Mouse (Mus musculus) hindbrain, postnatal 0 days (tissue): ENCODE measurements at regions not wholly inside any gene's neighbourhood (a gene's known extent, or its start where the extent isn't known, plus 50 kb on each side); places are given as distances from the start of the nearest gene placed in this dataset.

Source experiments
- ATAC-seq: fragments of 200-750 bp; cut with Nextera tagmentation; 2 replicates; pipeline ENCODE4 v1.8.0; 2017; ENCODE audit warnings: mild to moderate bottlenecking, moderate TSS enrichment, moderate library complexity
- DNase-seq: peaks from one replicate; pipeline ENCODE4 v3.0.0-alpha.2; 2015; ENCODE audit warnings: low spot score
- H3K27ac ChIP-seq: fragments of 300-500 bp; sonication (generic); 2 replicates; pipeline ENCODE4 v1.5.1; 2014; ENCODE audit warnings: mild to moderate bottlenecking
- H3K27me3 ChIP-seq: fragments of 300-500 bp; sonication (generic); 2 replicates; pipeline ENCODE4 v1.6.1; 2014; ENCODE audit warnings: low read length, mixed read lengths; ENCODE audit not compliant: insufficient read depth
- H3K36me3 ChIP-seq: fragments of 300-500 bp; sonication (generic); 2 replicates; pipeline ENCODE4 v1.6.1; 2014; ENCODE audit warnings: low read length, mixed read lengths; ENCODE audit not compliant: insufficient read depth
- H3K4me1 ChIP-seq: fragments of 300-500 bp; sonication (generic); 2 replicates; pipeline ENCODE4 v1.6.1; 2014; ENCODE audit warnings: antibody characterized with exemption, low read length, mixed read lengths; ENCODE audit not compliant: insufficient read depth
- H3K4me2 ChIP-seq: fragments of 300-500 bp; sonication (generic); 2 replicates; pipeline ENCODE4 v1.6.1; 2014; ENCODE audit warnings: low read depth, mild to moderate bottlenecking, low read length, moderate library complexity, mixed read lengths
- H3K4me3 ChIP-seq: fragments of 300-500 bp; sonication (generic); 2 replicates; pipeline ENCODE4 v1.5.1; 2014; ENCODE audit warnings: low read length
- H3K9ac ChIP-seq: fragments of 300-500 bp; sonication (generic); replicated peaks from 2 replicates; pipeline ENCODE4 v1.6.1; 2014; ENCODE audit warnings: mild to moderate bottlenecking, low read length, moderate library complexity, mixed read lengths
- H3K9me3 ChIP-seq: fragments of 300-500 bp; sonication (generic); 2 replicates; pipeline ENCODE4 v1.6.1; 2016; ENCODE audit warnings: low read length, mixed read lengths
- CTCF ChIP-seq: IDR thresholded peaks from 2 replicates; pipeline ENCODE4 v1.5.1; 2016; ENCODE audit warnings: antibody characterized with exemption, control low read depth, low read depth
- WGBS: fragments of 180-500 bp; shearing (Covaris S2); extraction: QIAGEN DNeasy Blood & Tissue Kit; methylation state at CpG from one replicate; pipeline ENCODE4 v1.1.7; 2014; 5-methylcytosine and 5-hydroxymethylcytosine counted together

DNA sequence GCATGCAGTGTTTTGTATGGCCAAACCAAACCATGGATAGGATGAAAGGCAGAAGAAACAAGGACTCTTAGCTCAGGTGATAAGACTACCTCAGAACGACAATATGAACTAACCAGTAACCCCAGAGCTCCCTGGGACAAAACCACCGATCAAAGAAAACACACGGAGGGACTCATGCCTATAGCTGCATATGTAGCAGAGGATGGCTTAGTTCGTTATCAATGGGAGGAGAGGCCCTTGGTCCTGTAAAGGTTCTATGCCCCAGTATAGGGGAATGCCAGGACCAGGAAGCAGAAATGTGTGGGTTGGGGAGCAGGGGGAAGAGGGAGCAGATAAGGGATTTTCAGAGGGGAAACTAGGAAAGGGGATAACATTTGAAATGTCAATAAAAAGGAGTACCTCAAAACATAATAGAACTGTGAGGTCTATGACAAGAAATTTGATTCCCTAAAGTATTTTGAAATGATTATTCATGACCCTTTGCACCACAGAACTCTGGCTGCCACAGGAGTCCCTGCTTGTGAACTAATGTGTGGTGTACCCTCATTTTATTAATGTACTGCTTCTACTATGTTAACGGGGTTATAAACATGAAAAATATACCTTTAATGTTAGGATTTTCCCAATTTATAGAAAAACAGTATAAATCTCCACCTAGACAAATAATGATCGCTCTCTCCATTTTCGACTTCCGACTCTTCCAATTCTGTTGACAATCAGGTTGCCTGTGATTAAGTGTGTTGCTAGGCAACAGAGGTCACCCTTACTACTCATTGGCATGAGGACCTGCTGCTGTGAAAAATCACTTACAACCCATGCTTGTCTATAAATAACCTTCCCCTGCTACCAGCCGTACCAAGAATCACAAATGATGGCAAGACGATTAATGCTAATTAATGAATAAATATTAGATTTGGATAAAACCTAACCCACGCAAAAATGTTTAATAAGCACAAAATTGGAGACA is 833.0 kb downstream of the Rfpl4b start:
- Histone ChIP-seq H3K4me1 (no peaks in the 10 kb centered on the region), H3K4me3 (no peak overlapping the region), H3K27ac (no peak overlapping the region), H3K9me3 (no peaks in the 10 kb centered on the region), H3K4me2 (peak overlapping the region; percentile 10; the same call in 1 of the 2 replicates), H3K36me3 (no peaks in the 10 kb centered on the region), H3K27me3 (no peaks in the 10 kb centered on the region), H3K9ac (no peak overlapping the region)
- WGBS: 35% methylated on average over 11 of the region's 11 CpGs
- ATAC-seq (0 out of 2 replicates have a peak, but pooled peaks have one; percentile 49), DNase-seq (peak; percentile 53)
- no peak for TF ChIP-seq CTCF

DNA sequence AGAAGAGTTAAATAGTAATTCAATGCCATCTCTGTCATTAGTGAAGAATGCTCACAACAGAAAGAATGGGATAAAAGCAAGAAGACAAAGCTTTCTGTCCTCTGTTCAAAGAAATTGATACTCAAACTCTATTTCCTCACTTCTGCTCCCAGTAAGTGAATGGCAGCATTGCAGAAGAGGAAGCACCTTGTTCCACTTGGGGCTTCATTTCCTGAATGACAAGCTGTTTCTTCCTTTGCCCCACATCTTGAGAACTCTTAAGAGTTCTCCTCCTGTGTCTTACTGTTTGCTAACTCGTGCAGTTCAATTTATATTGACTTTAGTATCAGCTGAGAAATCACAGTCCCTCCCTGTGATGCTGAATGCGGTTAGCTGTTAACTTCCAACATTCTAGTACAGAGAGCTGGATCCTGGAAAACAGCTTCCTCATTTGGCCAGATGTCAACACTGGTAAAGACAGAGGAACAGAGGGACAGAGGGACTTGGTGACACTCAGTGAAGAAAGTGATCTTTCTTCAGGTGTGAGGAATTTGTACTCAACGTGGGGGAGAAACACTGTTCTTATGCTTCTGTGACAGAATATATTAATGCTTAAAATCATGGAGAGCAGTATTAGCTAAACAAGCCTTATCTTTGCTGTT is 840.3 kb upstream of the Marcks start:
- no peak for TF ChIP-seq CTCF
- H3K9ac ChIP-seq: no peak overlapping the region
- ATAC-seq (no peak), DNase-seq (no peak)
- whole genome bisulfite sequencing: 64% methylated on average over 3 of the region's 3 CpGs
- no peak overlapping the region for H3K27ac ChIP-seq
- H3K4me1 ChIP-seq: no peaks in the 10 kb centered on the region
- no peak overlapping the region for H3K4me3 ChIP-seq
- H3K27me3 ChIP-seq: no peaks in the 10 kb centered on the region
- H3K4me2 ChIP-seq: no peak overlapping the region
- no peaks in the 10 kb centered on the region for H3K9me3 ChIP-seq
- no peaks in the 10 kb centered on the region for H3K36me3 ChIP-seq

DNA sequence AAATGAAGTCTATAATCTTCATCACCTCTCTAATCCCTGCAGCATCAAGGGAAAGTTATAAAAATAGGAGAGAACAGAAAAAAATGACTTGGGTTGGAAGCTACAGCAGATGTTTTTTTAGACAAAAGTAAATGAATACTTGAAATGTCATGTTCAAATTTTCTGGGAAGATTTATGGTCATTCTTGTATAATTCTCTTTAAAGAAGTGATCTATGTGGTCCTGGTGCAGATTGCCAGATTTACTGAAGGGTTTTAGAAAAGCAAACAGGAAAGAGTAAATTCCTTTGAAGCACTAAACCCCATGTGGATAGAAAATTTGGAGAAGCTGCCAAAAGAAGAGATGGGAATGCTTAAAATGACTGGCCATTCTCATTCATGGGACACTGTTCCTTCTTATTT is 821.3 kb upstream of the Marcks start:
- H3K4me2 ChIP-seq: no peak overlapping the region
- H3K4me1 ChIP-seq: no peaks in the 10 kb centered on the region
- no peak overlapping the region for H3K4me3 ChIP-seq
- no peak overlapping the region for H3K27ac ChIP-seq
- H3K9ac ChIP-seq: no peak overlapping the region
- ATAC-seq (no peak), DNase-seq (no peak)
- no peaks in the 10 kb centered on the region for H3K27me3 ChIP-seq
- no peaks in the 10 kb centered on the region for H3K9me3 ChIP-seq
- TF ChIP-seq CTCF: no peak
- H3K36me3 ChIP-seq: no peaks in the 10 kb centered on the region

DNA sequence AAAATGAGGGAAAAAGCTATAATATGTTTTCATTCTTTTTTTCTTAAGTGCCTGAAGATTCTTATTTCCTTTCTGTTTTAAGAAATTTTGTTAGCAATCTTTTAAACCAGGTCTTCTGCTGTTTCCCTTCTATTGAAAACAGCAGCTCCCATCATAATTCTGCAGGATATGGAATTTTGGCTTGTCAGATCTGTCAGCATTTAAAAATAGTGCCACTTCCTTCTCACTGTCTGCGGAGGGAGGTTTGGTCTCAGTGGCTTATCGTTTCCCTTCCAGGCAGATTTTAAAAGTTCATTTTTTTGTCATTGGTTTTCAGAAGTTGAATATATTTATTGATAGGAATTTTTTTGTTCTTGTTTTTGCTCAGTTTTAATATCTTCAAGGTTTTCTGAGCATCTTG is 776.1 kb upstream of the Marcks start:
- Histone ChIP-seq H3K4me2 (no peak overlapping the region), H3K9ac (no peak overlapping the region), H3K27ac (no peak overlapping the region), H3K27me3 (no peaks in the 10 kb centered on the region), H3K36me3 (no peaks in the 10 kb centered on the region), H3K9me3 (no peaks in the 10 kb centered on the region), H3K4me1 (no peaks in the 10 kb centered on the region), H3K4me3 (no peak overlapping the region)
- 81% methylated on average over 2 of the region's 2 CpGs for whole genome bisulfite sequencing
- ATAC-seq: no peak
- DNase-seq: no peak
- TF ChIP-seq CTCF: no peak

DNA sequence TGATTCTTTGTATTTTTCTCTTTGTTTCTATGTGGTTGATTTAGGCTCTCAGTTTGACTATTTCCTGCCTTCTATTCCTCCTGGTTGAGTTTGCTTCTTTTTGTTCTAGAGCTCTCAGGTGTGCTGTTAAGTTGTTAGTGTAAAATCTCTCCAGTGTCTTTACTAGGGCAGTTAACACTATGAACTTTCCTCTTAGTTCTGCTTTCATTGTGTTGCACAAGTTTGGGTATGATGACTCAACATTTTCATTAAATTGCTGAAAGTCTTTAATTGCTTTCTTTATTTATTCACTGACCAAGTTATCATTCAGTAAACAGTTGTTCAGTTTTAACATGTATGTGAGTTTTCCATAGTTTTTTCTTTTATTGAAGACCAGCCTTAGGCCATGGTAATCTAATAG is 772.9 kb upstream of the Marcks start:
- no peaks in the 10 kb centered on the region for H3K9me3 ChIP-seq
- H3K4me1 ChIP-seq: no peaks in the 10 kb centered on the region
- no peak for ATAC-seq
- H3K4me2 ChIP-seq: no peak overlapping the region
- no peak for DNase-seq
- no peak overlapping the region for H3K27ac ChIP-seq
- no peak for TF ChIP-seq CTCF
- no peak overlapping the region for H3K4me3 ChIP-seq
- no peaks in the 10 kb centered on the region for H3K36me3 ChIP-seq
- no peak overlapping the region for H3K9ac ChIP-seq
- H3K27me3 ChIP-seq: no peaks in the 10 kb centered on the region

GRCm38 (mm10) chr10:37908276-37908675 is 769.6 kb upstream of the Marcks start:
- 66% methylated on average over 2 of the region's 2 CpGs for WGBS
- no peak overlapping the region for H3K4me3 ChIP-seq
- H3K9ac ChIP-seq: no peak overlapping the region
- no peaks in the 10 kb centered on the region for H3K9me3 ChIP-seq
- ATAC-seq: no peak
- TF ChIP-seq CTCF: no peak
- peak; percentile 2 for DNase-seq
- H3K36me3 ChIP-seq: no peaks in the 10 kb centered on the region
- no peak overlapping the region for H3K4me2 ChIP-seq
- H3K27ac ChIP-seq: no peak overlapping the region
- no peaks in the 10 kb centered on the region for H3K27me3 ChIP-seq
- H3K4me1 ChIP-seq: no peaks in the 10 kb centered on the region

DNA sequence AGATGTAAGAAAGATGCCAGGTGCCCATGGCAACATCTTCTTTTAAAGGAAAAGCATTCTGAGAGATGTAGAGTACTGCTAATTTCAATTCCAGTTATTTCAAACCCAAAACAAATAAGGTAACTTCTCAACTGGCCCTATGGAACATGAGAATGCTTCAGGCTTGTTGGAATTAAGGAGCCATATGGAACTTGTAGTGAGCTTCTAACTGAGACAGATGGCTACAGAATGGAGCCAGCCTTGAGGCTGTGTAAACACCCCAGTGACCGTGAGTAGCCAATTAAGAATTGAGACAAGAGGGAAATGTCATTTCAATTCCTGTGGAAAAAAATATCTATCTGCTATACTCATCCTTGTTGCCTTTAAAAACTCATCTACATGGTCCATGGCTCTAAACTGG is 769.0 kb upstream of the Marcks start:
- Histone ChIP-seq H3K27me3 (no peaks in the 10 kb centered on the region), H3K9me3 (no peaks in the 10 kb centered on the region), H3K36me3 (no peaks in the 10 kb centered on the region), H3K4me1 (no peaks in the 10 kb centered on the region), H3K4me2 (no peak overlapping the region), H3K4me3 (no peak overlapping the region), H3K9ac (no peak overlapping the region), H3K27ac (no peak overlapping the region)
- TF ChIP-seq CTCF: no peak
- ATAC-seq (peak; percentile 90), DNase-seq (peak; percentile 67)
- WGBS: 28% methylated on average over 1 of the region's 1 CpGs
